Mouse (Mus musculus) monocyte, adult 5-6 weeks (primary cell): ENCODE results near the gene Scube1. TPM values are rescaled to one million over a fixed set of nuclear protein-coding genes. Genes with fewer than 3 reads are reported as not detected.

ENCODE experiments used
- ATAC-seq: fragments of 153-309, 156-312 bp; replicated peaks from 2 replicates; pipeline ENCODE4 v1.8.0; 2017; ENCODE audit warnings: mild to moderate bottlenecking; ENCODE audit not compliant: low TSS enrichment, insufficient number of reproducible peaks, severe bottlenecking, poor library complexity, low FRiP score
- total RNA-seq: library from RNA; stranded (forward); fragments of 200-1000, 200-491, 200-594 nt; gene quantifications from 3 replicates; pipeline ENCODE4 v1.2.3, GENCODE M21; 2017

The Scube1 gene
- total RNA-seq, 1 experiment from 2014 or later, result not detected

- ATAC-seq, result no peak
Observed at GRCm38 (mm10) chr15:83678089-83678488, 46.7 kb downstream of the Scube1 start.

DNA sequence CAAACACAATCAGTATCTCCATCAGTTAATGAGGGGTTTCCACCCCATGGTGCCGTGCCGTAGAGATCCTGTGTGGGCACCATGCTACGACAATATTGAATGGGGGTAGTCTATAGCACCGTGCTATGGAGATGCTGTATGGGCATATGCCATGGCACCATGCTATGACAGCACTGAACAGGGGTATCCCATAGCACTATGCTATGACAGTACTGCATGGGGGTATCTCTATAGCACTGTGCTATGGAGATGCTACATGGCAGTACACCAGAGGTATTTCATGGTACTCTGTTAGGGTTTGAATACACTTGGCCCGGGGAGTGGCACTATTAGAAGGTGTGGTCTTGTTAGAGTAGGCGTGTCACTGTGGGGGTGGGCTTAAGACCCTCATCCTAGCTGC lies 47.7 kb downstream of the Scube1 start:
- no peak for ATAC-seq

GRCm38 (mm10) chr15:83676286-83676685 lies 48.5 kb downstream of the Scube1 start:
- ATAC-seq, result no peak

DNA sequence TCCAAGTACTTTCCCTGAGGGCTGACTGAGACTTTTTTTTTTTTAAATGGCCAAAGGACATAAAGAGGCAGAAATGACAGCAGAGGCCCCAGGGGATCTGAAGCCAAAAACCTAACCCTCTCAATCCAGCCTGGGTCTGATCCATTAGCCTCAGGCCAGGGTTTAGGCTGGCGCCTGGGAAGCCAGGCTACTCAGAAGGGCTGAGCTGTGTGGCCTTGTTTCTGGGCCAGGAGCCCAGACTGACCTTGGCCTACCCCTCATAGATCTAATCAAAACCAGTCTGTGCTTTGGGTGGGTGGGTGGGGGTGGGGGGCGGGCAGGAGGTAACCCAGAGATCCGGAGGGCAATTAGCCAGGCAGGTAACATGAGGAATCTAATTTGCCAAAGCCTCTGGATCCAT lies 51.2 kb downstream of the Scube1 start:
- no peak for ATAC-seq

GRCm38 (mm10) chr15:83667501-83667900 lies 57.3 kb downstream of the Scube1 start:
- ATAC-seq, result no peak

DNA sequence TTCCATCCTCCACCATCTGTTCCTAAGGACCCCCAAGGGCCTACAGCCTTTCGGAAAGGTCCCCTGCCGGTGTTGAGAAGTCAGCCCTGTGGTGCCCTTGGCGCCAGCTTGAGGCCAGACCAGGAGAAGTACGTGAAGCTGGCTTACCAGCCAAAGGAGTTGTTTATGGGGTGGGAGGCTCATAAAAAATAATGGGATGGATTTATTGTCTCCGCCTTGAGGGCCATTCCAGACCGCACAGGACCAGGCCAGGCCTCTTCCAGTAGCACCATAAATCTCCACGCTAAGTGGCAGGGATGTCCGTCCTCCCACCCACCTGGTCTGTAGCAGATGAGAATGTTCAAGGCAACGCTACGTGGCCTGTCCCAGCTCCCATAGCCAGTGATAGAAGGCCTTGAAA lies 58.4 kb downstream of the Scube1 start:
- ATAC-seq, result no peak

GRCm38 (mm10) chr15:83665993-83666392 lies 58.8 kb downstream of the Scube1 start:
- no peak for ATAC-seq

DNA sequence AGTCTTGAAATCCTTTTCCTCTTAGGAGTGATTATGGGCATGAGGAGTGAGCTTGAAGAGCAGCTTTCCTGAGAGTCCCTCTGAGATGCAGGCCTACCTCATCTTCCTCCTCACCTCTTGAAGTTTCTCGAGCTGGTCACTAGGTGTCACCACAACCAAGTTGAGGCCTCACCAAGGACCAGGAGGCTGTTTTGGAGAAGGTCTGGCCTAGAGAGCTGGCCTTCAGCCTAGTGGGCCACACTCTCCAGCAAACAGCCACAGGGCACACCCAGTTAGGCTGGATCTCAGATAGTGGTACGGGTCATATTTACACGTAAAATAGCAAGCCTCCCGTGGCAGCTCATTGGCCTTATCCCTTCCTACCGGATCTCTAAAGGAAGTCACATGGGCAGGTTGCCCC lies 60.1 kb downstream of the Scube1 start:
- no peak for ATAC-seq

DNA sequence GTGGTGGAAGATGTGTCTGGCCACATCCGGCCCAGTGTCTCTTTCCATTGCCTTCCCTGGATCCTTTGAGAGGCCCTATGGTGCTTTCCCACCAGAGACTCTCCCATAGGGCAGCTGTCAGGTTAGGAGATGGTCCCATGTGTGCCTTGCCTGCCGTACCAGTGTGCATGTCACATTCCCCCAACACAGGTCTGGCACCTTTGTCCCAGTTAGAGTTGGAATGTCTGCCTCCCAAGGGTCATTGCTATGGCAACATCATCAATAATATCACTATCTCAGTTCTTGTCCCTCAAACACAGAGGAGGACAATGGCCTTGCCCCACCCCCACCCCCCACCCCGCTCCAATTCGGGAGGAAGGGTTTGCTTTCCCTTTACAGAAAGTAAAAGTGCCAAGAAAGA lies 61.8 kb downstream of the Scube1 start:
- no peak for ATAC-seq

- no peak for ATAC-seq
Observed at GRCm38 (mm10) chr15:83662106-83662505, 62.7 kb downstream of the Scube1 start.

DNA sequence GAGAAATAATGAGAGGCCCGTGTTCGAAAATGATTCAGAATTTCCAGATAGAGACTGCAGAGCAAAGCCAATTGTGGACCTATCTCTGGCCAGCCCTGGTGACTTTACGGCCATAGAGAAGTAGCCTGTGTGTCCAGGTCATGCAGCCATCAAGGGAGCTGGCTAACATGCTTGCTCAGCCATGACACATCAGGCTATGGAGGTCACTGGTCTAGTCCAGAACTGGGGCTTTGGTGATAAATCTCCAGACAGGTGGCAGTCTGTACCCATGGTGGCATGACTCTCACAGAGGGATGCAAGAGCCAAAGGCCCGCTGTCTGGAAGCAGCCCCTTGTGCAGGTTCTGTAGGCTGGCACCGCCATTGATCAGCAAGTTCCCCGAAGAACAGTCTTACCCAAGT lies 82.3 kb downstream of the Scube1 start:
- no peak for ATAC-seq

- no peak for ATAC-seq
Observed at GRCm38 (mm10) chr15:83640208-83640607, 84.6 kb downstream of the Scube1 start.

DNA sequence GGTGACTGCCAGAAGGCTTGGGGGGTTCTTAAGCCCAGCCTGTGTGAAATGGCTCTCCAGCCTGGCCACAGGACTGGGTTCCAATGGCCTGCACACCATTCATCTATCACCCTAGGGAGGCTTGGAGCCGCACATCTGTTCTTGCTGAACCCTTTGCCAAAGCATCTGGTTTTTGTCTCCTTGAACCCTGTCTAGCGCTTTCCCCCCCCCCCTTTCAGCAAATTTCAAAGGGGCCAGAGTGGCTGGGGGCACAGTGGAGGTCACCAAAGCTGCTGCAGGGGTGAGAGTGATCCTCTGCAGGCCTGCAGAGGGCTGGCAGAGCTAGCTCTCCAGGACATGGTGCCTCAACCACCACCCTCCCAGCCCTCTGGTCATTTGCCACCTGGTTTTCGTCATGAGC lies 85.7 kb downstream of the Scube1 start:
- ATAC-seq, result no peak

DNA sequence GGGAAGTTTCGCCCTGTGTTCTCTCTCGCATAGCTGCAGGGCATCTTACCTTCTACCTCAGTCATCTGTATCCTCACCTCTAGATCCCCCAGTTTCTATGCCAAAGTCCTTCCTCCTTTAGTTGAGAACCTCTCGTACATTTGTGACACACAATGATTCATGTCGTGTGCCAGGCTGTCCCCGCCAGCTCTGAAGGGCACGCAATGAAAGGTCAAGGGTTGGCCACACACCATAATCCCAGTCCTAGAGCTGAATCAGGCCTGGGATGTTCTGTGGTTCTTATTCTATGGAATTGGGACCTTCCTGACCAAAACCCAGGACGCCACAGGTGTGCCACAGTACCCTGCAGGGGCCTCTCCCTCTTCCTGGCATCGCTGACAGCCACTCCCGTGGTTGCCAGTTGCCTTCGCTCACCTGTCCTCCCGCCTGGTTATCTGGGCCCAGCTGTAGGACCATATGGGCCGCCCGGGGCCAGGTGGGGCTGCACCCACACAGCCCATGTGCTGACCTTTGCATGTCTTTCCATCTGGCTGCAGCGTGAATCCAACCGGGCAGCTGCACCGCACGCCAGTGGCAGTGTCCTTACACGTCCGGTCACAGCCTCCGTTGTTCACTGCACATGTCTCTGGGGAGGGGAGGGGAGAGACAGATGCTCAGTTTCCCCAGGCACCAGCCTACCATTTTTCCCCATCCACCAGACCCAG lies 86.5 kb downstream of the Scube1 start:
- ATAC-seq, result no peak

GRCm38 (mm10) chr15:83636759-83637158 lies 88.1 kb downstream of the Scube1 start:
- ATAC-seq, result no peak

GRCm38 (mm10) chr15:83635251-83635650 lies 89.6 kb downstream of the Scube1 start:
- ATAC-seq, result no peak

DNA sequence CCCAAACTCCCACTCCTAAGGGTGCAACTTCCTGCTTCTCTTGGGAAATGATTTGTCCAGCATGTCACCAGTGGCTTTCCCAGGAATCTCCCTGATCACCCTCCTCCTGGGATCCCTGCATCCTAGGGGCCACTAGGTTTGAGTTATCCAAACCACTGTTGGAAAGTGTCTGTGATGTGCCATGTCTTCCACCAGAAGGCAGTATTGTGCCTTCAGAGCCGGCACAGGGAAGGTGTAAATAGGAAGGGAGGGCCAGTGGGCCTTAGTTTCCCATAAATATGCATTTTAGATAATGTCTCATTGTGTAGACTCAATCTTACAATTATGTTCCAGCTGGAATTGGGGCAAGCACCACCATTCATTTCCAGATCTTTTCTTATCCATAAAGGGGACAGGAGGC lies 90.7 kb downstream of the Scube1 start:
- ATAC-seq, result no peak

- no peak for ATAC-seq
Observed at GRCm38 (mm10) chr15:83631071-83631470, 93.8 kb downstream of the Scube1 start.

DNA sequence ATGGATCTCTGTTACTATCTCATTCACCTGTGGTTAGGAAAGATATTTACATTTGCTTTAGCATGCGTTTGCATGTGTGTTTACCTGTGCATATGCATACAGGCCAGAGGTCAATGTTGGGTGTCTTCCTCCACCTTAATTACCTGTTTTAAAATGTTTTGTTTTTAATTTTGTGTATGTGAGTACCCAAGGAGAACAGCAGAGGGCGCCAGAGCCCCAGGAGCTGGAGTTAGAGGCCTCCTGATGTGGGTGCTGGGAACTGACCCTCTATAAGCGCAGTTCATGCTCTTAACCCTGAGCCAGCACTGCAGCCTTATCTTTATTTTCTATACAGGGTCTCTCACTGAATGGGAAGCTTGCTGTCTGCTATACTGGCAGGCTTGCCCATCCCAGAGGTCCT lies 95.1 kb downstream of the Scube1 start:
- no peak for ATAC-seq

DNA sequence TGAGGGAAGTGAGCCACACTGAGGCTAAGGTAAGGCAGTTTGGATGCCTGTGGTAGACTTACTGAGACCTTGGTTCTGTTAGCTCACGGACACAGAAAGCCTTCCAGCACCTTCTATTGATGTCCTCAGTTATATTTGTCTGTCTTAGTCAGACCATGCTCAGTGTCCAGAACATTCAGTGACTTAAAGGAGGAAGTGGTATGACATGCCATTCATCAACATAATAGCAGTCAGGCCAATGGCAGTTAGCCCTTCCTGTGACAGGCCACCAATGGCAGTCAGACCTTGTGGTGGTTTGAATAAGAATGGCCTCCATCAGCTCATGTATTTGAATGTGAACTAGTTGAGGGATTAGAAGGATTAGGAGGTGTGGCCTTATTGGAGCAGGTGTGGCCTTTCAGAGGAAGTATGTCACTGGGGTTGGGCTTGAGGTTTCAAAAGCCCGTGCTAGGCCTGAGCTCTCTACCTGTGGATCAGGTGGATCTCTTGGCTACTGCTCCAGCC lies 98.6 kb downstream of the Scube1 start:
- ATAC-seq, result no peak

DNA sequence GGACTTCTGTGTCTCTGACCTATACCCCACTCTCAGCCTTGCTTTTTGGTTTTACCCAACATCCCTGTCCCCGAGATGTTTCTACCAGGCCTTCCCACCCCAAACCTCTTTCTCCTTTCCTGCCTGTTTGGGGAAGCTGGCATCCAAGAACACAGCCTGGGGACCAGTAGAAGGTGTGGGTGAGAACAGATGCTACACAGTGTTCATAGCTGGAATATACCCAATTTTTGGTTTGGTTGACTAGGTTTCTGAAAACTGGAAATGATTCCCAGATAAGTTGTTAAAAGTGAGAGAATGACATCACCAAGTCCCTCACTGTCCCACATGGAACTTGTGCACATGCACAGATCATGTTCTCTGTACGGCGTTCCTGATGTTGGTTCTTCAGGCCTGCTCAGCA lies 109.6 kb downstream of the Scube1 start:
- no peak for ATAC-seq
